Mouse (Mus musculus): ENCODE results near the gene Ciao1.

GRCm38 (mm10) chr2:127274590-127274989, 27.0 kb upstream of the Ciao1 start:
- TF ChIP-seq POLR2A (IDR thresholded peaks at IDR 0.05; ENCODE audit: insufficient read length, low read depth) (no peak), TCF12 (IDR thresholded peaks at IDR 0.05; ENCODE audit: insufficient read depth, poor library complexity, severe bottlenecking) (no peak), TCF3 (IDR thresholded peaks at IDR 0.05; ENCODE audit: insufficient read length, low read depth) (no peak), MAX (IDR thresholded peaks at IDR 0.05; ENCODE audit: low read depth) (no peak), USF1 (IDR thresholded peaks at IDR 0.05; ENCODE audit: low read depth) (no peak), POLR2AphosphoS2 (IDR thresholded peaks at IDR 0.05; ENCODE audit: insufficient read length, low read depth) (no peak), CEBPB (IDR thresholded peaks at IDR 0.05; ENCODE audit: insufficient read depth, poor library complexity, severe bottlenecking) (no peak), MYOD1 (IDR thresholded peaks at IDR 0.05; ENCODE audit: control insufficient read depth in 1 of 3, insufficient read length in 2 of 3, low read depth in 2 of 3) (no peak), E2F4 (IDR thresholded peaks at IDR 0.05; ENCODE audit: insufficient read depth) (no peak)
